Mouse (Mus musculus) cerebellum, adult 2 months (tissue): ENCODE data around the gene Arl8b. TPM values are rescaled to one million over a fixed set of nuclear protein-coding genes. Genes with fewer than 3 reads are reported as not detected.
"Not testable (repeated sequence)": the region's sequence is repeated elsewhere in the genome, so short reads cannot be mapped to it uniquely, and the experiment has no call there.

ENCODE experiments used
- DNase-seq, 2 experiments: peaks; one replicate each; pipeline ENCODE4 v3.0.0; 2021
- H3K27ac ChIP-seq: fragments of 200-500 bp; 2 replicates; pipeline ENCODE4 v1.5.1; 2012; ENCODE audit warnings: low read length, control low read depth, inconsistent platforms; ENCODE audit not compliant: insufficient read depth
- H3K27me3 ChIP-seq: fragments of 200-500 bp; 2 replicates; pipeline ENCODE4 v1.6.1; 2012; ENCODE audit warnings: inconsistent platforms, mild to moderate bottlenecking, low read length, moderate library complexity; ENCODE audit not compliant: control insufficient read depth, insufficient read depth
- H3K4me1 ChIP-seq: fragments of 200-500 bp; 2 replicates; pipeline ENCODE4 v1.6.1; 2011; ENCODE audit warnings: low read length; ENCODE audit not compliant: control insufficient read depth, insufficient read depth
- H3K4me3 ChIP-seq: fragments of 200-500 bp; replicated peaks from 2 replicates; pipeline ENCODE3; 2011; ENCODE audit warnings: mild to moderate bottlenecking, low read depth, low read length, control low read depth; ENCODE audit not compliant: insufficient read depth
- CTCF ChIP-seq: fragments of 200-500 bp; IDR thresholded peaks from 2 replicates; pipeline ENCODE4 v1.5.1; 2011; ENCODE audit warnings: low read depth, mild to moderate bottlenecking, control low read depth, low read length, moderate library complexity, borderline replicate concordance; ENCODE audit not compliant: insufficient read depth
- POLR2A ChIP-seq: fragments of 200-500 bp; IDR thresholded peaks from 2 replicates; pipeline ENCODE4 v1.6.1; 2011; ENCODE audit warnings: low read length, control low read depth, borderline replicate concordance; ENCODE audit not compliant: insufficient read depth
- WGBS: fragments of 180-500 bp; shearing (Covaris S2); methylation state at CpG from one replicate; pipeline ENCODE4 v1.1.7; 2018; 5-methylcytosine and 5-hydroxymethylcytosine counted together
- polyA plus RNA-seq: library from polyadenylated mRNA; depleted of rRNA; stranded (reverse); fragments of >200 nt; gene quantifications from 2 replicates; pipeline ENCODE4 v1.2.3, GENCODE M21; 2012; rRNA removed

The Arl8b gene
- polyA plus RNA-seq, 1 experiment, result 77.9 TPM

DNA sequence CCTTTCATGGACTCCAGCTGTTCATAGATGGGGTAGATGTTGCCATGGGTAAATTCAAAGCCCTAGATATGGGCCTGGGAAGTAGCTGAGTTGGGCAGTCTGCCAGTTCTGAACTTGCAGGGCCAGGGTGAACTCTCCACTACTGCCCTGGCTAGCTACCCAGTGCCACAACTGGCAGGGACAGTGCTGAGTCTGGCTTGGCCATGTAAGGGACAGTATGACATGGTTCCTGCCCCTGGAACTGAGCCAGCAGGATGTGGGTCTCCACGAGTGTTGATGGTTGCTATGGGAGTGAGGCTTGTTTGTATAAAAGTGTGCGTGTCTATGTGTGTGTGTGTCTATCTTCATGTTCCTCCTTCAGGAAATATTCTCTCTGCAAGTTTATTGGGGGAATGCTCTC is 79.6 kb downstream of the Arl8b start:
- DNase-seq, result peak in 1 of 2 experiments; percentile 9
- TF ChIP-seq POLR2A (no peak), CTCF (no peak)
- Histone ChIP-seq H3K27me3 (no peaks in the 10 kb centered on the region), H3K4me1 (no peaks in the 10 kb centered on the region), H3K4me3 (no peak overlapping the region), H3K27ac (no peak overlapping the region)
- WGBS, result 51% methylated on average over 2 of the region's 2 CpGs

DNA sequence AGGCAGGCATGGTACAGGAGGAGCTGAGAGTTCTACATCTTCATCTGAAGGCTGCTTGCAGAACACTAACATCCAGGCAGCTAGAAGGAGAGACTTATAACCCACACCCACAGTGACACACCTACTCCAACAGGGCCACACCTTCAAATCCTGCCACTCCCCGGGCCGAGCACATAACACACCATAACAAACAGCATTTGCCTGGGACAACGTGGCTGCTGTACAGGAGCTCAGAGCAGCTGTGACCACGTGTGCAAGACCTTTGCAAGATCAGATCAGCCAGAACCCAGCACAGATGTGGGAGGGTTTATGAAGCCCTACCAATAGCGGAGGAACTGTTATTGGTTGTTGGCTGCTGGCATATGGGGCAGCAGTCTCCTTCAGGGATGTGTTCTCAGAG is 83.4 kb downstream of the Arl8b start:
- TF ChIP-seq POLR2A, result no peak
- no peak for TF ChIP-seq CTCF
- Histone ChIP-seq H3K4me1 (no peaks in the 10 kb centered on the region), H3K4me3 (no peak overlapping the region), H3K27me3 (no peaks in the 10 kb centered on the region), H3K27ac (no peak overlapping the region)
- DNase-seq, result no peak
- WGBS, result 74% methylated on average over 5 of the region's 5 CpGs

DNA sequence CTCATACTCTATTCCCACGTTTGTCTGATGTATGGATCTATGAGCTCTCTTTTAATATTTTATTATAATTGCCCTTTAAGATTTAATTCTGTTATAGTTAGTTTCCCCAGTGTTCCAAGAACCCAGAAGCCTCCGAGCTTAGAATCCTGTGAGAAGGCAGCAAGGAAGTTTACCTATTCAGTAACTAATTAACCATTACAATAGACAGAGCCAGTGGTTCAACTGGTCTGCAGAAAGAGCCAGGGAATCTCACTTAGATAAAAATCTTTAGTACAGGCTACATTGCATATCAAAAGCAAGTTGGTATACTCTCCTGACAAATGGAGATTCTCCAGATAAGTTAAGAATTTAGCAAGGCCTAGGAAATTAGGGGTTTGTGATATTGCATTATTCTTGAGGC is 86.1 kb downstream of the Arl8b start:
- H3K27me3 ChIP-seq, H3K4me3 ChIP-seq, H3K27ac ChIP-seq, DNase-seq, H3K4me1 ChIP-seq: not testable (repeated sequence)
- 64% methylated on average over 2 of the region's 2 CpGs for WGBS

DNA sequence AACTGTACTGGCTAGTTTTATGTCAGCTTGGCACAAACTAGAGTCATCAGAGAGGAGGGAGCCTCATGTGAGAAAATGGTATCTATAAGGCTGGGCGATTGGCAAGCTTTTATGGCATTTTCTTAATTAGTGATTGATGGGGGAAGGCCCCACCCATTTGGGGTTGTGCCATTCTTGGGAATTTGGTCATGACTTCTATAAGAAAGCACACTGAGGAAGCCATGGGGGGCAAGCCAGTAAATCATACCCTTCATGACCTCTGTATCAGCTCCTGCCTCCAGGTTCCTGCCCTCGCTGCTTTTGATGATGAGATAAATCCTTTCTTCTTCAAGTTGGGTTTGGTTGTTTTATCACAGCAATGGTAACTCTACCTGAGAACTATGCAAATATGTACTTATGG is 87.5 kb downstream of the Arl8b start:
- no peak for DNase-seq

DNA sequence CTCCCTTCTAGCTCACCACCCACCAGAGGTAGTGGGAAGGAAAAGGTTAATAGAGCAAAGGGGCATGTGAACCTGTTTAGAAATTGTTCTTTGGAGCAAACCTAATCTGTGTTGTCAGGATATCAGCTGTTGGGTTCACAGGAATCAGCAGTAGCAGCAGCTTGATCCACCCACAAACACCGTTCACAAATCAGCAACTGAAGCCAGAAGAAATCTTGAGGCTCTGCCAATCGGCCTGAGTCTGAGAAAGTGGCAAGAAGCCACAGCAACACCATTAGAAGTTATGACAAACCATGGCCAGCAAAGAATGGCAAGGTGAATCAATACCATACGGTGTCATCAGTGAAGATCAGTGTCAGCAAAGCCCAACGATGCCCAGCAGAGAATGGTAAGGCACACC is 88.4 kb downstream of the Arl8b start:
- no peaks in the 10 kb centered on the region for H3K27me3 ChIP-seq
- no peak overlapping the region for H3K4me3 ChIP-seq
- no peaks in the 10 kb centered on the region for H3K4me1 ChIP-seq
- H3K27ac ChIP-seq, result no peak overlapping the region
- WGBS, result 14% methylated on average over 4 of the region's 4 CpGs
- no peak for DNase-seq
- TF ChIP-seq CTCF (no peak), POLR2A (no peak)

More for the DNA sequence above, 87.5 kb downstream of the Arl8b start:
- Histone ChIP-seq H3K27ac (no peak overlapping the region), H3K4me3 (no peak overlapping the region), H3K4me1 (no peaks in the 10 kb centered on the region), H3K27me3 (no peaks in the 10 kb centered on the region)
- 84% methylated on average over 2 of the region's 2 CpGs for WGBS
- TF ChIP-seq CTCF (no peak), POLR2A (no peak)

Other genes starting within 250 kb of the Arl8b start
- 44.3 and 49.0 TPM in 2 replicates for gene Bhlhe40, start 122.5 kb upstream of the Arl8b start, polyA plus RNA-seq
- 9.5 and 10.5 TPM in 2 replicates for gene Edem1, start 45.5 kb downstream of the Arl8b start, polyA plus RNA-seq